Mouse (Mus musculus): ENCODE results near the gene Agbl1.
"Not testable (repeated sequence)": the region's sequence is repeated elsewhere in the genome, so short reads cannot be mapped to it uniquely, and the experiment has no call there.

Agbl1 gene

GRCm38 (mm10) chr7:76229311-76229937 lies at the start of gene Agbl1:
Agbl1 (plus strand) TSS chr7:76229887.
- no peak for DNase-seq (ENCODE audit: low read depth, low spot score)

GRCm38 (mm10) chr7:76185005-76185658 lies 44.6 kb upstream of the Agbl1 start:
- no peak for DNase-seq (ENCODE audit: low read depth, low spot score)

GRCm38 (mm10) chr7:76185681-76186121 lies 44.0 kb upstream of the Agbl1 start:
- no peak for DNase-seq (ENCODE audit: low read depth, low spot score)

GRCm38 (mm10) chr7:76218546-76218945 lies 11.1 kb upstream of the Agbl1 start:
- no peak for DNase-seq (ENCODE audit: low read depth, low spot score)

GRCm38 (mm10) chr7:76219797-76220469 lies 9.8 kb upstream of the Agbl1 start:
- no peak for DNase-seq (ENCODE audit: low read depth, low spot score)

- no peak for DNase-seq (ENCODE audit: low read depth, low spot score)
Measured at GRCm38 (mm10) chr7:76222691-76223090, 7.0 kb upstream of the Agbl1 start.

GRCm38 (mm10) chr7:76228881-76229280 lies 806 bp upstream of the Agbl1 start:
- no peak for DNase-seq (ENCODE audit: low read depth, low spot score)

GRCm38 (mm10) chr7:76234321-76234720 lies 4.6 kb downstream of the Agbl1 start:
- DNase-seq (ENCODE audit: low read depth, low spot score): no peak

- DNase-seq (ENCODE audit: low read depth, low spot score): no peak
Measured at GRCm38 (mm10) chr7:76237497-76237896, 7.8 kb downstream of the Agbl1 start.

GRCm38 (mm10) chr7:76244839-76245238 lies 15.2 kb downstream of the Agbl1 start:
- not testable (repeated sequence) for DNase-seq (ENCODE audit: low read depth, low spot score)

- no peak for DNase-seq (ENCODE audit: low read depth, low spot score)
Measured at GRCm38 (mm10) chr7:76275061-76275460, 45.4 kb downstream of the Agbl1 start.

GRCm38 (mm10) chr7:76282831-76283230 lies 53.1 kb downstream of the Agbl1 start:
- no peak for DNase-seq (ENCODE audit: low read depth, low spot score)

GRCm38 (mm10) chr7:76287531-76287930 lies 57.8 kb downstream of the Agbl1 start:
- DNase-seq (ENCODE audit: low read depth, low spot score): no peak

- DNase-seq (ENCODE audit: low read depth, low spot score): no peak
Measured at GRCm38 (mm10) chr7:76321866-76322553, 92.3 kb downstream of the Agbl1 start.

- DNase-seq (ENCODE audit: low read depth, low spot score): no peak
Measured at GRCm38 (mm10) chr7:76326091-76326490, 96.4 kb downstream of the Agbl1 start.

- DNase-seq (ENCODE audit: low read depth, low spot score): no peak
Measured at GRCm38 (mm10) chr7:76339308-76339707, 109.6 kb downstream of the Agbl1 start.

- DNase-seq (ENCODE audit: low read depth, low spot score): no peak
Measured at GRCm38 (mm10) chr7:76341601-76342000, 111.9 kb downstream of the Agbl1 start.

- DNase-seq (ENCODE audit: low read depth, low spot score): no peak
Measured at GRCm38 (mm10) chr7:76353469-76353868, 123.8 kb downstream of the Agbl1 start.

GRCm38 (mm10) chr7:76354510-76354909 lies 124.8 kb downstream of the Agbl1 start:
- peak; percentile 29 for DNase-seq (ENCODE audit: low read depth, low spot score)

GRCm38 (mm10) chr7:76371269-76371668 lies 141.6 kb downstream of the Agbl1 start:
- DNase-seq (ENCODE audit: low read depth, low spot score): no peak

GRCm38 (mm10) chr7:76379493-76379892 lies 149.8 kb downstream of the Agbl1 start:
- DNase-seq (ENCODE audit: low read depth, low spot score): no peak

- no peak for DNase-seq (ENCODE audit: low read depth, low spot score)
Measured at GRCm38 (mm10) chr7:76381986-76382385, 152.3 kb downstream of the Agbl1 start.

Measured in 3T3-L1 (cell line).